Mouse (Mus musculus): ENCODE data around the gene Glb1l2.

The Glb1l2 gene

DNA sequence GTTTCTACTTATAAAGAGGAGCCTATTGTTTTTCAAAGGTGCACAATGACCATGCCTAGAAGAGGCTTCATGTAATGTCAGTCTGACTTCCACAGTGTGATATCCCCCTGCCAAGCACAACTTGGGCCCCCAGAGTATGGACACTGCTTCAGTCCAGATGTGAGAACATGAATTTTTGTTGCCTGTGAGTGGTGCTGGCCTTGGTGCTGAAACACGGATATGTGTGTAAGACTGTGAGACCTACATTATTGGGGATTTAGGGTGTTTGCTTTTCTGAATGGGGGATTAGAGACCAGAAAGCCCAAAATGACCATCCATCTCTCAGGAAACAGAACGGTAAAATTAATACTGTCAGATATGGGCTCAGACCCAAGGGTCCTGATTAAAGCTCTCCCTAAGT, 78.8 kb downstream of the Glb1l2 start:
- DNase-seq, result no peak

DNA sequence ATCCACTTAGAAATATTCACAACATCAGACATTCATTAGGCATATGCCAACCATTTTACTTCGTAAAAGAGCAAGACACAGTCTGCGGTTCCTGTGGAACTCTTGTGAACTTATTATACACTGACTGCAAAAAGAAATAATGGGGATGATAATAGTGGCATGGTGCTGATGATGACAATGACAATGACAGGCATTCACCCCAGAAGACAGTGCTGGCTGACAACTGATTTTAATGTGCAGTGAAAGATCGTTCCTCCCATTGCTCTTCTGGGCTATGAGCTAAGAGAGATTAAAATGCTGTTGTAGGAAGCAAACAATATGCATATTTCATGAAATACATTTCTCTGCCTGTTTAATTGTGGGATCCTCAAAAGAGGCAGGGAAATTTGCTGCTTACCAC, 80.6 kb downstream of the Glb1l2 start:
- DNase-seq, result no peak

DNA sequence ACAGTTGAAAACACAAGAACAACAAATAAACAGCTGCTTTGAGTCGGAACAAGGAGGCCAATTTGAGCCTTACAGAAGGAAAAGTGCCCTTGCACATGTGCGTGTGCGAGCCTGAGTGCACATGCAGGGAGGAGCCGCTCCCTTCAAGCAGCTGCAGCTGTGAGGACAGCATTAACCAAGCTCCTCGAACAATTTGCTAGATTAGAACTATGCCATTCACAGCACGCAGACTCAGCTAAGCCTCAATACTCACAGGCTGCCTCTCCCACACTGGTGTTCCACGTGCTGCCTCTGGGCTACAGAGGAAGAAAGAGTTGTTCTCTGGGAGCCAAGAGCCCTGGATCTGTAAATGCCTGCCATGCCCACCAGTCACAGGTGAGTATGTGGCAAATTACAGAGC, 84.5 kb downstream of the Glb1l2 start:
- no peak for DNase-seq

DNA sequence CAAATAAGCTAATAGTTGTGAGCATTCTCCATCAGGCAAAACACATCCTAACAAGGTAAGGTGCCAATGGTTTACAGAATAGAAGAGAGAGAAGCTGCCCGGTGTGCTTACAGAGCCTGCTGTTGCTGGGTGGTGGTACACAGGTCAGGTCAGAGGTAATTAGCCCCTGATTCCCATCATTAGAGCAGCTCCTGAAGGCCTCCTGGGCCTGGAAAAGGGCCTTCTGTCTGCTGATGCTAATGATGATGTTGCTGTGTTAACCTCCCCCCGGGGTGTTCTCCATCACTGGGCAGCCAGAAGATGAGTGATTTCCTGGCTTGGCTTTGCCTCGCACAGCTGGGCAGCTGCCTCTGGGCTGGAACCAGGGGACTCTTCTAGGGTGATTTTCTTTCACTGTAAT, 87.9 kb downstream of the Glb1l2 start:
- no peak for DNase-seq

Data from cerebellum, adult 9-11 months (tissue).